Mouse (Mus musculus) common myeloid progenitor, adult 5-6 weeks (primary cell): ENCODE measurements at regions not wholly inside any gene's neighbourhood (a gene's known extent, or its start where the extent isn't known, plus 50 kb on each side); places are given as distances from the start of the nearest gene placed in this dataset.

Source experiments
- ATAC-seq: replicated peaks from 2 replicates; pipeline ENCODE4 v1.8.0; 2016; ENCODE audit warnings: low read depth, mild to moderate bottlenecking, moderate TSS enrichment, inconsistent platforms; ENCODE audit not compliant: poor library complexity, severe bottlenecking

GRCm38 (mm10) chr4:75884371-75884770 is 606.3 kb upstream of the Dmac1 start:
- ATAC-seq = no peak

- ATAC-seq = no peak
Observed at GRCm38 (mm10) chr4:75869771-75870170, 591.7 kb upstream of the Dmac1 start.

GRCm38 (mm10) chr4:75861076-75861475 is 583.0 kb upstream of the Dmac1 start:
- ATAC-seq = no peak

- no peak for ATAC-seq
Observed at GRCm38 (mm10) chr4:75857769-75858408, 579.8 kb upstream of the Dmac1 start.

DNA sequence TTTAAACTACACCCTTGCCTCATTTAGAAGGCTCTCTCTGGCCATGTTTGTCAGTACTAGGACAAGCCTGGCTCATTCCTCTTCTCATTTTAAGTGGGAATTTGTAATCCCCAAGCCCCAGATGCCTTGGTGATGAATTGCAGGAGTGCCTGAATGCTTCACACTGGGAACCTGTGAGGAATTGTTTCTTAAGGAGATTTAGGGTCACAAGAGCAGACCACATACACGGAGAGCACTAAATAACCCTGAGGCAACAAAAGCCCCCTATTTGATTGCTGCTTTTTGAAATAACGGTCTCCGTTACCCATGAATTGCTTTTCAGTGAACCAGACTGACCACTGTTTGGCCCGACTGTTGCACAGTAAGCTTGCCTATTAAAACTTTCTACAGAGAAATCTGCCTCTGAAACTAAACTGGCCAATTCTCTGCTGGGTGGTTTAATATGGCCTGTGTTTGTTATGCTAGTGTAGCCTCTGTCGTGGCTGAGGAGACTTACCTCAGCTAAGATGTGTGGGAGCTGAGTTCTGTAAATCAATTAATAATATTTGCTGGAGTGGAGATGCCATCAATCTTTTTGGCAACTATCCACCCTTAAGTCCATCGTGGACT is 577.7 kb upstream of the Dmac1 start:
- ATAC-seq = no peak

GRCm38 (mm10) chr4:75850343-75850742 is 572.2 kb upstream of the Dmac1 start:
- no peak for ATAC-seq

GRCm38 (mm10) chr4:75847675-75848385 is 569.7 kb upstream of the Dmac1 start:
- no peak for ATAC-seq

DNA sequence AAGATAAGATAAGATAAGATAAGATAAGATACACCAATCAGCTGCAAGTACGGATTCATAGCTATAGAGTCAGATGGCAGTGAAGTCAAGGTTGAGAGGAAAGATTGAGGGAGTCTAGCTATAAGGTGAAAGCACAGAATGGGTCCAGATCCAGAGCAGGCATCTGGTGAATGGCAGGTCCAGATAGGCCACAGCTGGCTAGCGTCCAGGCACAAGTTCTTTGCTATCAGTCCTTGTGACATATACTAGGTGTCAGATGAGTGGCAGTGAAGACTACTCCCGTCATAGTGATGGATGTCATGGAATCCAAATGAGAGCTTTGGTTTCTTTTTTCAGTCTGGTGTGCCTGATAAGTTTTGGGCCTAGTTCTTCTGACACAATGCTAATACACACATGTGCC is 566.9 kb upstream of the Dmac1 start:
- ATAC-seq = peak; percentile 47; the same call in 1 of the 2 replicates

DNA sequence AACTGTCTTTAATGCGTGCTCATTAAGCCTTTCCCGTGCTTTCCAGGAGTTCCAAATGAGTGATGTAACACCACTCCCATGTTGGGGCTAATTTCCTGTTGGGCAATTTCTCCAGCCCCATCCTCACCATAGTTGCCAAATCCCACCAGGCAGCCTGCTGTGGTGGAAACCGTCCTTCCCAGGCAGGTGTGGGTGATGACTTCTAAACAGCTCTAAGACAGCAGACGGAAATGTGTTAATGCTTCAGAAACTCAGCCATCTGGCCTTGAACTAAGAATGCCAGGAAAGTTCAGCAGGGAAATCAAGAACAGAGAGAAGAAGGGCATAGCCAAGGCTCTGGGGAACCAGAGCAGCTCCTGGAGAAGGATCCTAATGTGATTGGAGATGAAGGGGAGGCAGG is 560.5 kb upstream of the Dmac1 start:
- no peak for ATAC-seq

GRCm38 (mm10) chr4:75827082-75827711 is 549.1 kb upstream of the Dmac1 start:
- ATAC-seq = no peak

GRCm38 (mm10) chr4:75819193-75819603 is 541.1 kb upstream of the Dmac1 start:
- ATAC-seq = peak; percentile 67

DNA sequence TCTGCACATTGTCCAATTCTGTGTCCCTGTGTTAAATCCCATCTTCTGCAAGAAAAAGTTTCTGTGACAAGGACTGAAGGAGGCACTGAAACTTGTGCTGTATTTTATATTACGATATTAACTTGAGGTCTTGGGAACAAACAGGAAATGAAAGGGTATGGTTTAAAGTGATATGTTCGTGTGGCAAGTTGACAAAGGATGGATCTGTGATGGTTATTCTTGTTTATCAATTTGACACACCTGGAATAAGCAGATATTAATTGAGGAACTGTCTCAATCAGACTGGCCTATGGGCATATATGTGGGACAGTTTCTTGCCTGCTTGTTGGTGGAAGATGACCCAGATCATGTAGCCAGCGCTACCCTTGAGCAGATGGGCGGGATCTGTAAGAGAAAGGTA is 537.9 kb upstream of the Dmac1 start:
- ATAC-seq = no peak; the same call in 1 of the 2 replicates

DNA sequence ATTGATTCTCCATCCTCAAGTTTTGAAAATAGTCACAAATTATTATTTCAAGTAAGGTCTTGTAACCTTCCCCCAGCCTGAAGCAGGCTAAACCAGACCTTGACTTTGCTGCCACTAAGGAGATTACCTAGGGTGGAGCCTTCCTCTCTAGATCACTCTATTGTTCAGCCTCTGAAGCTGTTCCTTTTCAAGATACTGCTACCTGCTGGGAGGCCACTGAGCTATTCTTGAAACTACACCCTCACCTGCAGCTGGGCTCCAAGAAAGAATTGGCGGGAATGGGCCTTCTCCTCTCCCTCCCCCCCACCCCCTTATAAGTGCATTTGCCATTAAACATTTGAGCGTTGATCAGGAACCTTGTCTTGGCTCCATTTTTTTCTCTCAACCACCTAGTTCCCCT is 534.2 kb upstream of the Dmac1 start:
- no peak for ATAC-seq

DNA sequence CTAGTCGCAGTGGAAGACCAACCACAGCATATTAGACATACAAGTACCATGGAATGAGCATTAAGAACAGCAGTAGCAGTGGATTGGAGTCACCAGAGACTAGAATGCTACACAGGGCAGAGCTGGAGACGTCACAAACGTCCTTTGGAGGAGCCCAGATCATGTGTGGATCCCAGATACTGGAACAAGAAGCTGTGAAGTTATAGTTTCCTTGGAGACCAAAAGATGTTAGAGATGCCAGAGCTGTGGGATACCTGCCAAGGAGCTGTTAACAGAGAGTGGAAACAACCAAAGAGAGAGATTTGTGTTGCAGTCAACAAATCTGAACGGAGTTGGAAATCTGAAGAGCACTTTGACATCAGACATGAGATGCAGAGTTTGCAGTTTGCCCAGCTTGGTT is 523.8 kb upstream of the Dmac1 start:
- no peak for ATAC-seq

DNA sequence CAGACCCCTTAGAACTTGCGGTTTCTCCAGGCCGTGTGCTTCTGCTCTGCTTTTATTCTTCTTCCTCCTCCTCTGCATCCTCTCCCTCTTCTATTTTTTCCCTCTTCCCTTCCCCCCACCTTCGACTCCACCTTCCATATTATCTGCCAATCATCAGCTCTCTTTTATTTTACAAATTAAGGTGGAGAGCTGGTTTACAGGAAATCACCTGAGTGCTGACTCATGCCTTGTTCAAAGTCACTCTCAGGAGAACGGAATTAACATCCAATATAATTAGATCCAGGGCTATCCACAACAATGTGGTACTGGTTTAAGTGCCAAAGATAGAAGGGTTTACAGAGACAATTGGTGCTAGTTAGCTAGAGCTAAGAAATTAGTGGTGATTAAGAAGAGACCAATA is 523.1 kb upstream of the Dmac1 start:
- no peak for ATAC-seq

DNA sequence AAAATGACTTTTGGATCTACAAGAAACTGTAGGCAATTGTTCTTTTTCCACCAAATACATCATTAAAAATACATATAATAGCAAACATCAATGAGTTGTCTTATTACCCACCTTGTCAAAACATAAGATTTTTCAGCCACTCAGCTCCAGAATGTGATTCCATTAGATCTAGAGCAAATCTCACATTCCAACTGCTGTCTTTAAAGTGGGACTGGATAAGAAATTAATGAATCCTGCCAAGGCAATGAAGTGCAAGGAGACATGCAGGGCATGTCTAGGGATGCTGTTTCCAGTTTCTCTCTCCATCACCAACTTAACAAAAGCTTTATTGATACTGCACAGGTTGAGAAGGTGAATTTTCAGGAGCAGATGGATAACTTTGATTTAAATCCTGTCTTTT is 513.7 kb upstream of the Dmac1 start:
- ATAC-seq = no peak

GRCm38 (mm10) chr4:75790920-75791589 is 513.0 kb upstream of the Dmac1 start:
- no peak for ATAC-seq

- no peak for ATAC-seq
Observed at GRCm38 (mm10) chr4:75787405-75787804, 509.3 kb upstream of the Dmac1 start.

DNA sequence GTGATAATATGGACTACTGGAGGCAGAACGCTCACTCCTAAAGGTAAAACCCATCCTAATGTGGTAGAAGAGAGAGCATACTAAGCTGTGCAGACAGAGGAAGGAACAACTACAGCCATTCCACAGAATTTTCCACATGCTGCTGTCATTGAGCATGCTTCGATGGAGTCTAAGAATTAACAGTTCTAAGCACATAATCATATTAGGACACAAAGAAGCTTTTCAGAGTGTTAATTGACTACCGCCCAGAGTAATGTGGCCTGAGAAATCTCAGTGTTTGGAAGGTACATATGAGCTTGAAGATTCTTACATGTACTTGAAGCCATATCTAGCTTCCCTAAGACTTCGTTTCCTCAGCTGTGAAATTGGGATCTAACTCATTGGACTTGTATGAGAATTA is 508.3 kb upstream of the Dmac1 start:
- ATAC-seq = no peak

- peak; percentile 98 for ATAC-seq
Observed at GRCm38 (mm10) chr4:75779492-75779891, 501.4 kb upstream of the Dmac1 start.

DNA sequence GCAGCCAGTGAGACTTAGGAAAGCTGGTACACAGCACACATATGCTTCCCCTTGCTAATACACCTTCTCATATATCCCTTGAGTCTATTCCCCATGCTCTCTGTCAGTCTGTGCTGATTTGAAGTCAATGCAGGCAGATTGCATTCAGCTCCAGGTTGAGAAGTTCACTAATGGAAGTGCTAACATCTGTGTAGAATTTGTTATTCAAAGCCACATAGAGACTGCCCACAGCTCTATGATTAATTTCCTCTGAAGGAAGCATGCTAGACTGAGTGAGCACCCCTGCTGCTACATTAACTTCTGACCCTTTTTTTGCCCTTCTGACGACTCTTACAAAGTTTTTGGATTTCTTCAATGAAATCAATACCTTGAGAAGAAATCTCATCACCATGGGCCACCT is 486.0 kb upstream of the Dmac1 start:
- no peak for ATAC-seq
